In genomic region chr16:36622320-36622719, GRCm38 (mm10) we compare ENCODE assay signal across 13 mouse cellular contexts. TPM values are rescaled to one million over a fixed set of nuclear protein-coding genes. Genes with fewer than 3 reads are reported as not detected.
A peak's percentile ranks its signal among the peaks of the same experiment; 100 is the strongest.
DNase-seq lines count a peak whose midpoint lies in the region; ATAC-seq and TF ChIP-seq lines count a peak whose summit lies in the region.
"Had no signal": no experiment of that assay in that cellular context is flagged by ENCODE, and none has a peak within 500 bp of the region (broad histone marks: within the 10 kb centered on the region; RNA-seq: fewer than 3 reads in every experiment).

No protein-coding gene starts in this region.

- no peaks in the 10 kb centered on the region for H3K27me3 ChIP-seq in heart, adult 2 months (ENCODE audit: control insufficient read depth, insufficient read depth, low read length)
- no peaks in the 10 kb centered on the region for H3K27me3 ChIP-seq in liver, adult 2 months (ENCODE audit: control insufficient read depth, insufficient read depth, low read length)
- H3K27me3 ChIP-seq in liver, embryonic 12.5 days (replicated peaks), result no peaks in the 10 kb centered on the region
- H3K27me3 ChIP-seq in CH12.LX (replicated peaks), result no peaks in the 10 kb centered on the region
- H3K27me3 ChIP-seq: hindbrain, embryonic 13.5 days; limb, embryonic 15.5 days had no signal

- H3K27ac ChIP-seq in heart, adult 2 months, result no peak overlapping the region
- no peak overlapping the region for H3K27ac ChIP-seq in liver, adult 2 months (replicated peaks; ENCODE audit: insufficient read depth, low read depth, low read length)
- H3K27ac ChIP-seq in liver, embryonic 12.5 days, result no peak overlapping the region
- H3K27ac ChIP-seq in CH12.LX (ENCODE audit: insufficient read depth, low read depth), result no peak overlapping the region
- H3K27ac ChIP-seq: forebrain, embryonic 10.5 days; hindbrain, embryonic 13.5 days; limb, embryonic 15.5 days had no signal

- dilution Hi-C loops in CH12.LX (cut with MboI; ENCODE audit: extremely low pct_ligation_motif_present, extremely low pct_unique_long_range_greater_than_20kb, low sequenced_read_pairs), result no loop called here

- TF ChIP-seq CTCF in heart, adult 2 months (IDR thresholded peaks at IDR 0.05), result peak; percentile 61
- peak; percentile 42 for TF ChIP-seq CTCF in liver, adult 2 months (IDR thresholded peaks at IDR 0.05; ENCODE audit: low read depth, low read length)
- peak; percentile 6 to 76; a peak in 2 of 4 replicates for TF ChIP-seq CTCF in CH12.LX (conservative IDR thresholded peaks at IDR 0.05 in 1 of 2, IDR thresholded peaks at IDR 0.05 in 1 of 2; ENCODE audit: low read depth in 2 of 2, low read length in 2 of 2)

- no peaks in the 10 kb centered on the region for H3K79me2 ChIP-seq in heart, adult 2 months (replicated peaks; ENCODE audit: control insufficient read depth, insufficient read depth, low read length)
- H3K79me2 ChIP-seq in liver, adult 2 months (ENCODE audit: control insufficient read depth, insufficient read depth, low read length), result no peaks in the 10 kb centered on the region
- no peaks in the 10 kb centered on the region; the same call in 1 of the 2 replicates for H3K79me2 ChIP-seq in CH12.LX (replicated peaks; ENCODE audit: control insufficient read depth, extremely low read depth, insufficient read depth, poor library complexity, severe bottlenecking)

- 70% methylated on average over 3 of the region's 3 CpGs for WGBS in heart, adult 2 months
- 75% methylated on average over 3 of the region's 3 CpGs for WGBS in liver, adult 2 months
- WGBS in liver, embryonic 12.5 days (ENCODE audit: insufficient replicate concordance), result 65% methylated on average over 3 of the region's 3 CpGs

- no peak for TF ChIP-seq POLR2A in heart, adult 2 months (IDR thresholded peaks at IDR 0.05; ENCODE audit: insufficient read depth, low read depth, low read length)
- no peak for TF ChIP-seq POLR2A in liver, adult 2 months (IDR thresholded peaks at IDR 0.05; ENCODE audit: extremely low read depth, insufficient read depth, low read length)
- TF ChIP-seq POLR2A in CH12.LX (IDR thresholded peaks at IDR 0.05; ENCODE audit: low read depth, low read length), result no peak

- DNase-seq in heart, adult 2 months, result no peak
- DNase-seq in heart, adult 9 months (ENCODE audit: low spot score in 2 of 2), result no peak
- peak; percentile 31 for DNase-seq in liver, adult 2 months (ENCODE audit: extremely low read depth, low read depth, low spot score)
- DNase-seq in CH12.LX (ENCODE audit: extremely low read depth), result no peak
- DNase-seq in kidney, adult 9 months, result peak; percentile 53
- no peak for DNase-seq in lung, postnatal 36 days
- DNase-seq: layer of hippocampus, adult 9-11 months; thymus, postnatal 4 days had no signal

- H3K4me3 ChIP-seq in heart, adult 2 months, result no peak overlapping the region
- H3K4me3 ChIP-seq in liver, adult 2 months (ENCODE audit: insufficient read depth, low read depth, low read length), result no peak overlapping the region
- H3K4me3 ChIP-seq in liver, embryonic 12.5 days, result no peak overlapping the region
- no peak overlapping the region for H3K4me3 ChIP-seq in CH12.LX (replicated peaks in 1 of 3; ENCODE audit: low read depth in 2 of 3, low read length in 2 of 3, poor library complexity in 1 of 3)
- H3K4me3 ChIP-seq: forebrain, embryonic 10.5 days; hindbrain, embryonic 13.5 days; limb, embryonic 15.5 days had no signal

- TF ChIP-seq EP300 in heart, adult 2 months (IDR thresholded peaks at IDR 0.05; ENCODE audit: insufficient read depth, low read depth, low read length), result no peak
- TF ChIP-seq EP300 in CH12.LX (IDR thresholded peaks at IDR 0.05; ENCODE audit: low read length), result no peak

- no peak overlapping the region for H3K4me2 ChIP-seq in liver, embryonic 12.5 days
- no peak overlapping the region for H3K4me2 ChIP-seq in CH12.LX (ENCODE audit: insufficient read depth, low read depth, poor library complexity, severe bottlenecking)
- H3K4me2 ChIP-seq: hindbrain, embryonic 13.5 days; limb, embryonic 15.5 days had no signal

- no peaks in the 10 kb centered on the region for H3K9me3 ChIP-seq in liver, embryonic 12.5 days (replicated peaks)
- H3K9me3 ChIP-seq in CH12.LX (replicated peaks; ENCODE audit: low read length), result no peaks in the 10 kb centered on the region
- H3K9me3 ChIP-seq: forebrain, embryonic 10.5 days; hindbrain, embryonic 13.5 days; limb, embryonic 15.5 days had no signal

- no peak for ATAC-seq in liver, embryonic 12.5 days
- no peak for ATAC-seq in granulocyte monocyte progenitor cell, adult 5-6 weeks (replicated peaks; ENCODE audit: poor library complexity, severe bottlenecking)

- no peaks in the 10 kb centered on the region for H3K4me1 ChIP-seq in heart, adult 2 months (ENCODE audit: control insufficient read depth, insufficient read depth, low read length)
- H3K4me1 ChIP-seq in liver, adult 2 months (ENCODE audit: control insufficient read depth, insufficient read depth, low read length), result no peaks in the 10 kb centered on the region
- peaks cover 10% of the 10 kb centered on the region for H3K4me1 ChIP-seq in liver, embryonic 12.5 days
- H3K4me1 ChIP-seq in CH12.LX (ENCODE audit: control insufficient read depth in 1 of 2, insufficient read depth in 2 of 2), result peaks cover 17 to 68% of the 10 kb centered on the region in 2 experiments
- H3K4me1 ChIP-seq: forebrain, embryonic 10.5 days; hindbrain, embryonic 13.5 days; limb, embryonic 15.5 days had no signal

- TF ChIP-seq RAD21 in CH12.LX (IDR thresholded peaks at IDR 0.05; ENCODE audit: low read depth, low read length), result peak; percentile 85

- H3K9ac ChIP-seq in heart, adult 2 months (ENCODE audit: low read depth, low read length), result no peak overlapping the region
- no peak overlapping the region for H3K9ac ChIP-seq in liver, adult 2 months (ENCODE audit: low read depth, low read length)
- H3K9ac ChIP-seq in liver, embryonic 12.5 days, result no peak overlapping the region
- H3K9ac ChIP-seq in CH12.LX (ENCODE audit: insufficient read depth, low read depth), result no peak overlapping the region
- H3K9ac ChIP-seq: hindbrain, embryonic 13.5 days; limb, embryonic 15.5 days had no signal

- in situ Hi-C loops in CH12.LX (cut with MboI; ENCODE audit: low pct_ligation_motif_present, low pct_unique_long_range_greater_than_20kb, low sequenced_read_pairs), result loop anchor here (10.0 kb wide), 1 partner anchor 138 kb away; no protein-coding TSS in a partner anchor

- intact Hi-C loops in heart, adult 2 months (cut with DNase I), result loop anchor here (1.0 kb wide), 1 partner anchor 149 kb away; no protein-coding TSS in a partner anchor

- H3K36me3 ChIP-seq in heart, adult 2 months (ENCODE audit: control insufficient read depth, insufficient read depth, low read length), result no peaks in the 10 kb centered on the region
- H3K36me3 ChIP-seq in liver, adult 2 months (ENCODE audit: control insufficient read depth, insufficient read depth, low read length), result no peaks in the 10 kb centered on the region
- no peaks in the 10 kb centered on the region for H3K36me3 ChIP-seq in liver, embryonic 12.5 days
- peaks cover 36 to 81% of the 10 kb centered on the region in 2 experiments for H3K36me3 ChIP-seq in CH12.LX (replicated peaks in 1 of 2; ENCODE audit: control insufficient read depth in 1 of 2, insufficient read depth in 1 of 2, low read length in 1 of 2)
- H3K36me3 ChIP-seq: forebrain, embryonic 10.5 days; hindbrain, embryonic 13.5 days; limb, embryonic 15.5 days had no signal

TF ChIP-seq in CH12.LX, 34 proteins besides CTCF, POLR2A, EP300 and RAD21:
- TF ChIP-seq E2F4 (IDR thresholded peaks at IDR 0.05; ENCODE audit: insufficient replicate concordance, low read depth, low read length), result no peak
- peak; percentile 84 for TF ChIP-seq SMC3 (IDR thresholded peaks at IDR 0.05; ENCODE audit: low read depth, low read length)
- no peak for TF ChIP-seq MAX (IDR thresholded peaks at IDR 0.05; ENCODE audit: low read length)

RNA-seq across cellular contexts. Expression of gene Cd86, which starts 43.6 kb away (rescaled TPM):
- total RNA-seq in heart, adult 2 months (2021), result 1 to 10 TPM; 1.1 to 1.4 TPM
- 1.00 and 1.9 TPM in 2 replicates for polyA plus RNA-seq in heart, adult 2 months (2012; rRNA removed)
- 5.2 and 5.3 TPM in 2 replicates for total RNA-seq in liver, adult 2 months (2014; rRNA removed)
- 0.68 and 0.99 TPM in 2 replicates for polyA plus RNA-seq in liver, adult 2 months (2012; rRNA removed)
- polyA plus RNA-seq in liver, embryonic 12.5 days (2016; fragmentation: Nextera tagmentation; extraction: Ambion mirVana), result 4.3 and 4.9 TPM in 2 replicates
- total RNA-seq in CH12.LX (2012; rRNA removed) (60.0 and 113 TPM in 2 replicates), CH12.LX (2014; rRNA removed) (191 and 196 TPM in 2 replicates)
- polyA plus RNA-seq in CH12.LX (2012; ENCODE audit: insufficient read length, low read depth), result 91.9 and 102 TPM in 2 replicates
- total RNA-seq in granulocyte monocyte progenitor cell, adult 5-6 weeks (2014; fragmentation: Nextera tagmentation), result not detected in 2 replicates
- total RNA-seq in granulocyte monocyte progenitor cell, adult 5-6 weeks (2017), result 0.52 and 3.5 TPM in 2 replicates

Comparison
In these comparisons a context has a peak if more than half of its experiments do, and no peak if none do; other contexts are left out.
1. DNase-seq: peak in liver, adult 2 months (single experiment) and kidney, adult 9 months (single experiment); none in heart, adult 2 months (0 of 2), heart, adult 9 months (0 of 2), CH12.LX (single experiment) and lung, postnatal 36 days (single experiment).
2. Peak in every context shown above with its lines, with median percentiles within 50 percentile points of each other: CTCF ChIP-seq.